Mouse (Mus musculus) forebrain, embryonic 10.5 days (tissue): ENCODE results near the gene Ttc39b. TPM values are rescaled to one million over a fixed set of nuclear protein-coding genes. Genes with fewer than 3 reads are reported as not detected.
A peak's percentile ranks its signal among the peaks of the same experiment; 100 is the strongest.

ENCODE experiments used
- DNase-seq: peaks from one replicate; pipeline ENCODE4 v3.0.0-alpha.2; 2017; ENCODE audit warnings: low spot score; ENCODE audit errors: extremely low spot score
- H3K27ac ChIP-seq: fragments of 300-500 bp; sonication (generic); 2 replicates; pipeline ENCODE4 v1.5.1; 2016; ENCODE audit warnings: mild to moderate bottlenecking
- H3K27me3 ChIP-seq: fragments of 300-500 bp; sonication (generic); 2 replicates; pipeline ENCODE4 v1.6.1; 2016; ENCODE audit warnings: mild to moderate bottlenecking; ENCODE audit not compliant: poor library complexity, severe bottlenecking
- H3K36me3 ChIP-seq: fragments of 300-500 bp; sonication (generic); replicated peaks from 2 replicates; pipeline ENCODE4 v1.6.1; 2016; ENCODE audit warnings: mild to moderate bottlenecking, moderate library complexity
- H3K4me1 ChIP-seq: fragments of 300-500 bp; sonication (generic); 2 replicates; pipeline ENCODE4 v1.6.1; 2016
- H3K4me3 ChIP-seq: fragments of 300-500 bp; sonication (generic); 2 replicates; pipeline ENCODE4 v1.5.1; 2016; ENCODE audit warnings: mild to moderate bottlenecking, moderate library complexity
- H3K9me3 ChIP-seq: fragments of 300-500 bp; sonication (generic); 2 replicates; pipeline ENCODE4 v1.6.1; 2016; ENCODE audit warnings: mild to moderate bottlenecking, moderate library complexity
- WGBS: fragments of 180-500 bp; shearing (Covaris S2); methylation state at CpG from one replicate; pipeline ENCODE4 v1.1.7; 2016; 5-methylcytosine and 5-hydroxymethylcytosine counted together
- polyA plus RNA-seq: library from polyadenylated mRNA; unstranded; fragments of >200 nt; fragmentation: Nextera tagmentation; extraction: Ambion mirVana; gene quantifications from 2 replicates; pipeline ENCODE4 v1.2.1, GENCODE M21; 2016

Gene Ttc39b
- polyA plus RNA-seq, 1 experiment from 2014 or later, result 3.1 TPM

- 91% methylated on average over 9 of the region's 9 CpGs for WGBS
- H3K36me3 ChIP-seq, result no peaks in the 10 kb centered on the region; the same call in 1 of the 2 replicates
- DNase-seq, result no peak
- 0 out of 2 replicates have a peak overlapping the region, but pooled peaks have one; percentile 8 for H3K27ac ChIP-seq
- H3K9me3 ChIP-seq, result no peaks in the 10 kb centered on the region
- H3K4me3 ChIP-seq, result no peak overlapping the region
- no peaks in the 10 kb centered on the region for H3K27me3 ChIP-seq
- peaks cover 21% of the 10 kb centered on the region for H3K4me1 ChIP-seq
Observed at GRCm38 (mm10) chr4:83232315-83232880, 91.7 kb downstream of the Ttc39b start.

GRCm38 (mm10) chr4:83228664-83229283 lies 95.3 kb downstream of the Ttc39b start:
- H3K36me3 ChIP-seq, result no peaks in the 10 kb centered on the region
- H3K27ac ChIP-seq, result no peak overlapping the region
- H3K9me3 ChIP-seq, result no peaks in the 10 kb centered on the region
- no peak overlapping the region for H3K4me3 ChIP-seq
- no peak for DNase-seq
- H3K4me1 ChIP-seq, result peaks cover 27% of the 10 kb centered on the region
- no peaks in the 10 kb centered on the region for H3K27me3 ChIP-seq
- WGBS, result 89% methylated on average over 9 of the region's 9 CpGs

DNA sequence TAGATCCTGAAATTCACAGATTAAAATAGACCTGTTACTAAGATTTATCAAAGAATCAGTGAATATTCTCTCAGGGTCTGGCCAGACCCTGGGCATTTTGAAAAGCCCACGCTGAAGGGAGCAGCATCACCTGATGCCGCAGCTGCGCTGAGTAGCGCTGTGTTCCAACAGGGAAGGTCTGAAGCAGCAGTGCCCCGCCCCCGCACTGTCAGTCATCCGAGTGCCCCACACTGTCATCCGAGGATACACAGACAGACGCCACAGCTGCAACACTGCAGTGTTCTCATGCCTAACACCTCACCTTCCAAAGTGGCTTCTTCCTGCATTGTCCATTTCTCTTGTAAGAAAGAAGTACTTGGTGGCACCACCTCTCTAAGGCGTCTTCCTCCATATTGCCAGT lies 96.0 kb downstream of the Ttc39b start:
- Histone ChIP-seq H3K27me3 (no peaks in the 10 kb centered on the region), H3K4me3 (no peak overlapping the region), H3K27ac (no peak overlapping the region), H3K36me3 (no peaks in the 10 kb centered on the region), H3K9me3 (no peaks in the 10 kb centered on the region), H3K4me1 (peaks cover 23% of the 10 kb centered on the region)
- 74% methylated on average over 10 of the region's 10 CpGs for WGBS
- DNase-seq, result no peak

GRCm38 (mm10) chr4:83225633-83226360 lies 98.3 kb downstream of the Ttc39b start:
- Histone ChIP-seq H3K4me3 (no peak overlapping the region), H3K36me3 (no peaks in the 10 kb centered on the region), H3K9me3 (no peaks in the 10 kb centered on the region), H3K27me3 (no peaks in the 10 kb centered on the region), H3K4me1 (peaks cover 22% of the 10 kb centered on the region), H3K27ac (no peak overlapping the region)
- WGBS, result 79% methylated on average over 8 of the region's 8 CpGs
- DNase-seq, result no peak

DNA sequence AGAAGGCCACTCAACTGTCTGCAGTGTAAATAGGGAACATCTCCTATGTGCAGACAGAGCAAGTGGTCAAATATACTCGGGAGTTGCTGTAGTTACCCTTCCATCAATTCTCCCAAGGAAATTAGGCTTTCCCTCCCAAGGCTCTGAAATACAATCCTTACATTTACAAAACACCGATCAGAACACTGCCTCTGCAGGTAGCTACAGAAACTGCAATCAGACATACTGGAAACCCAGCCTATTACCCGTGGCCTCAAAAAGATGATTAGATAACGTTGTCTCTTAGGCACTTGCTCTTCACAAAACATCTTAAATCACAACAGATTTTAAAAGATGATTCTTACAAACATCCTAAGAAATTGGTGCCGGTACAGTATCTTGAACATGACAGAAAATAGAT lies 99.8 kb downstream of the Ttc39b start:
- 48% methylated on average over 5 of the region's 5 CpGs for WGBS
- H3K36me3 ChIP-seq, result no peaks in the 10 kb centered on the region
- DNase-seq, result no peak

GRCm38 (mm10) chr4:83223197-83223596 lies 100.9 kb downstream of the Ttc39b start:
- WGBS, result 87% methylated on average over 5 of the region's 5 CpGs
- no peaks in the 10 kb centered on the region for H3K27me3 ChIP-seq
- H3K9me3 ChIP-seq, result no peaks in the 10 kb centered on the region
- DNase-seq, result no peak
- peaks cover 16% of the 10 kb centered on the region for H3K4me1 ChIP-seq
- H3K4me3 ChIP-seq, result no peak overlapping the region
- H3K27ac ChIP-seq, result no peak overlapping the region
- no peaks in the 10 kb centered on the region for H3K36me3 ChIP-seq

More for the DNA sequence above, 99.8 kb downstream of the Ttc39b start:
- peaks cover 22% of the 10 kb centered on the region for H3K4me1 ChIP-seq
- H3K4me3 ChIP-seq, result no peak overlapping the region
- H3K27me3 ChIP-seq, result no peaks in the 10 kb centered on the region
- H3K27ac ChIP-seq, result no peak overlapping the region
- H3K9me3 ChIP-seq, result no peaks in the 10 kb centered on the region

DNA sequence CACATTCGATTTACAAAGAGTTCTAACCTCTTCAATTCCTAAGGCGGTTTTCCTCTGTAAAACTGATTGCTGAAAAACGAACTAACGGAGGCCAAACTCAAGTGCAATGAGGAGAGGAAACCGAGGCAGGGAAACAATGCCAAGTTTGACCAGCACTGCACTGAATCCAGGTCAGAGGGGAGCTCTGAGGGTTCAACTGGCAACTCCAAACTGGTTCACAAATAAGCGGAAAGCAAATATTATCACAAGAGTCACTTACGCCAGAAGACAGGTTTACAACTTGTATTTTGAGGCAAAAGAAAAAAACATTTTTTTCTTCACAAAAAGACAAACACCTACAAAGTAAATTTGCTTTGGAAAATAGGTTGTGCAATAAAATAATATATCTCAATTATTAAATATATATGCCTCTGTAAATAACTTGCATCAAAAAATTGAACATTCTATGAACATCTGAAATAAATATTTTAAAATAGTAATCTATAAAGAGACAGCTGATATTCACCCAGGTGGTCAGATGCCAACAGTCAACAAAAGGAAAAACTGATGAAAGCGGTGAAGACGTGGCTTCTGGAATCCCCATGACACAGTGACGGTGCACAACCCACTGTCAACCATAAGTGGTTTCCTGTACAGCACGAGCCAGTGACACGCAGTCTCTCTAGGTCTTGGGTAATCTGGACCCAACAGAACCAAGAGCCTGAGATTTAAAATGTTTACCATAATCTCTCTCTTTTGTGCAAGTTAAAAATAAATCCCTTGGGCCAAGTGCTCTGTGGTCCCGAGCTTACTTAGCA lies 103.1 kb downstream of the Ttc39b start:
- WGBS, result 88% methylated on average over 13 of the region's 13 CpGs
- H3K27me3 ChIP-seq, result no peaks in the 10 kb centered on the region
- no peaks in the 10 kb centered on the region for H3K9me3 ChIP-seq
- peaks cover 11% of the 10 kb centered on the region for H3K4me1 ChIP-seq
- no peaks in the 10 kb centered on the region for H3K36me3 ChIP-seq
- no peak overlapping the region for H3K27ac ChIP-seq
- DNase-seq, result no peak
- no peak overlapping the region for H3K4me3 ChIP-seq

GRCm38 (mm10) chr4:83219253-83219652 lies 104.8 kb downstream of the Ttc39b start:
- 91% methylated on average over 5 of the region's 5 CpGs for WGBS

GRCm38 (mm10) chr4:83217128-83217527 lies 106.9 kb downstream of the Ttc39b start:
- Histone ChIP-seq H3K4me3 (no peak overlapping the region), H3K36me3 (no peaks in the 10 kb centered on the region), H3K9me3 (no peaks in the 10 kb centered on the region), H3K27ac (no peak overlapping the region), H3K27me3 (no peaks in the 10 kb centered on the region), H3K4me1 (peaks cover 18% of the 10 kb centered on the region)
- DNase-seq, result no peak
- 90% methylated on average over 5 of the region's 5 CpGs for WGBS

More at GRCm38 (mm10) chr4:83219253-83219652, 104.8 kb downstream of the Ttc39b start:
- Histone ChIP-seq H3K27me3 (no peaks in the 10 kb centered on the region), H3K4me3 (no peak overlapping the region), H3K27ac (no peak overlapping the region), H3K36me3 (no peaks in the 10 kb centered on the region), H3K4me1 (peaks cover 18% of the 10 kb centered on the region), H3K9me3 (no peaks in the 10 kb centered on the region)
- no peak for DNase-seq

GRCm38 (mm10) chr4:83216381-83216780 lies 107.7 kb downstream of the Ttc39b start:
- no peak overlapping the region for H3K4me3 ChIP-seq
- peak overlapping the region; percentile 74; the same call in 1 of the 2 replicates for H3K27ac ChIP-seq
- no peak for DNase-seq
- H3K4me1 ChIP-seq, result peaks cover 18% of the 10 kb centered on the region
- H3K9me3 ChIP-seq, result no peaks in the 10 kb centered on the region
- H3K27me3 ChIP-seq, result no peaks in the 10 kb centered on the region
- H3K36me3 ChIP-seq, result no peaks in the 10 kb centered on the region
- WGBS, result 81% methylated on average over 7 of the region's 7 CpGs

DNA sequence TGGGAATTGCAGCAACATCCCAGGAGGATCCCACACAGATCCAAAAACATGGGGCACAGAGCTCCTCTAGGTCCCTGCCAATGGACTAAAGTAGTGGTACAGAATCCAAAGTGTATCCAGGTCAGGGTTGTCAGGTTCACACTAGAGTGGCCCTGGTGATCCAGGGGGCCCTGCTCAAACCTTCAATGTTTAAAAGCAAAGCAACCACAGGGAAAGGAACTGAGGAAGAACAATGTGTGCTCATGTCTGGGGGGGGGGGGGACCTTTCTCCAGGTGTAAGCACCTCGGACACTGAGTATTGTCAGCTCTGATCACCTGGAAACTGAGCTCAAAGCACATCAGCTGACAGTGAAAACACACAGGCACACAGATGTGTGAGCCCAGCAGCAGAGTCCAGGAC lies 108.3 kb downstream of the Ttc39b start:
- DNase-seq, result no peak
- WGBS, result 95% methylated on average over 1 of the region's 1 CpGs
- H3K9me3 ChIP-seq, result no peaks in the 10 kb centered on the region
- H3K36me3 ChIP-seq, result no peaks in the 10 kb centered on the region
- H3K4me1 ChIP-seq, result peaks cover 18% of the 10 kb centered on the region
- peak overlapping the region; percentile 74; the same call in 1 of the 2 replicates for H3K27ac ChIP-seq
- no peaks in the 10 kb centered on the region for H3K27me3 ChIP-seq
- H3K4me3 ChIP-seq, result no peak overlapping the region

DNA sequence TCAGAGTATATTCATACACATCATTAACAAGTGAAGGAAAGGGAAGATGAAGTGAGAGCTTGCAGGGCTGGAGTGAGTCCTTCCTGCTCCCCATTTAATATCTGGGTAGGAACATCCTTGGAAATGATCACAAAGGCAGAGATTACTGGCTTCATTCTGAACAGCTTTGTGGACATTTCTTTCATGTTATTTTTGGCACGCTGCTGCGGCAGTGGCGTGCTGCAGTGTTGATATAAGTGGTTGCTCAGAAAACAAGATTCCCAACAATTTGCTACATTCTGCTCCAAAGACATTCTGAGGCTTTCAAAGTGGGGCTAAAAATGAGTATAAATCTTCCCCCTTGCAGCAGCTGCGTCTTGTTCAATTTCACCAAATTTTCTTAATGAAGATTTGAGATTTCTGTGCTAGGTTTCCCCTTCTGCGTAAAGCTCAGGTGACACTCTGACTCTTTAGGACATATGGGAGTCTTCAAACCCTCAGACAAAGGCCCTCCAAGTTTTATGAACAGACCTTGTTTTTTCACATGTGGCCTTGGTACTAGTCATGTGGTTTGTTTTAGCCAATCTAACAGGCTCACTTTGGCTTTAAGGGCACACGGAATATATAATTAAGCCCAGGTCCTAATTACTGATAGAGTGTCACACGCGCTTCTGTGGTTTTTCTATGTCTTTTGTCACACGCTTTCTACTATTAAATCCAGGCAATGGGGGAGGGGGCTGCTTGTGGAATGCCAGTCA lies 109.1 kb downstream of the Ttc39b start:
- no peaks in the 10 kb centered on the region for H3K9me3 ChIP-seq
- no peaks in the 10 kb centered on the region for H3K27me3 ChIP-seq
- 79% methylated on average over 9 of the region's 9 CpGs for WGBS
- no peak for DNase-seq
- peaks cover 18% of the 10 kb centered on the region for H3K4me1 ChIP-seq
- no peak overlapping the region for H3K4me3 ChIP-seq
- peak overlapping the region; percentile 74 for H3K27ac ChIP-seq
- H3K36me3 ChIP-seq, result no peaks in the 10 kb centered on the region
